Mouse (Mus musculus) left cerebral cortex, postnatal 36 days (tissue): ENCODE data around the gene Fam227b. TPM values are rescaled to one million over a fixed set of nuclear protein-coding genes. Genes with fewer than 3 reads are reported as not detected.

Experiments
- DNase-seq, 2 experiments: peaks; one replicate each; pipeline ENCODE4 v3.0.0; 2021 to 2022; ENCODE audit warnings: low spot score in 2 of 2, mixed read lengths in 1 of 2
- intact Hi-C: fragments of 180-260 bp; cut with DNase I; formaldehyde crosslinking; loops from one replicate; pipeline ENCODE4 v1.15.1; 2025
- total RNA-seq, 2 experiments: library from RNA; stranded (reverse); gene quantifications; 2 replicates each; pipeline ENCODE4 v1.2.3; 2021

The Fam227b gene
- total RNA-seq, 2 experiments from 2014 or later = 0.20 TPM; not detected in 1

DNA sequence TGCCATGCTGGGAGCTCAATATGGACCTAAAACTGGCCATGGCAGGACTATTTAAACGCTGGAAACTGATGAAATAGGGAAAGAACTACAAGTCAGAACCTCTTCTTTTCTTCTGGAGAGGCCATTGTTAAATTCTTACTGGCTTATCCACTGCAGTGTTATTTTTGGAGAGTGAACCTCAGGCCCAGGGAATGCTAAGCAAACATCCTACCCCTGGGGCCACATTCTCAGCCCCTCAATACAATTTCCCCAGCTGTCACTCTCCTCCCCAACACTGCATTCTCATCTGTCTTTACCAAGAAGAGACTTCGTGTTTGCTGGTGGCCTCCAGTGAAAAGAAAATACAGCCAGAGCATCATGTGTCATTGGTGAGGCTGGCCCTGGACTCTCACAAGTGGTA lies 87.0 kb downstream of the Fam227b start:
- no peak for DNase-seq
- intact Hi-C loops = no loop called here

DNA sequence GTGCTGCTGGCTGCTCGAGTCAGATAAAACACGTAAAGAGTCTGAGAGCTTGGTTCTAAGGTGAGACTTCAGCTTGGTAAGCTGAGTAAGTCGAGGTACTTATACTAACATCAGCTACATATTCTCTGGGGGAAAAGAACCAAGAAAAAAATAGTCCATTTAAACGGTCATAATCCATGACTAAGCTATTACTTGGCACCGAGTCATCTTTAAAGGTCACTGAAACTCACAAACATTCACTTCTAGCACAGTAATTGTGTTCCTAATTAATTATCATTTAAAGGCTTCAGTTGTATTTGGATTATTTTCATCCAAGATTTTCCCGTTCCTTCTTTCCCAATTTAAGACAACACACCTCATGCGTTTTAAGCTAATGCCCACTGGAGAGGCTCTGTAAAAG lies 88.9 kb downstream of the Fam227b start:
- intact Hi-C loops = no loop called here
- DNase-seq = no peak

DNA sequence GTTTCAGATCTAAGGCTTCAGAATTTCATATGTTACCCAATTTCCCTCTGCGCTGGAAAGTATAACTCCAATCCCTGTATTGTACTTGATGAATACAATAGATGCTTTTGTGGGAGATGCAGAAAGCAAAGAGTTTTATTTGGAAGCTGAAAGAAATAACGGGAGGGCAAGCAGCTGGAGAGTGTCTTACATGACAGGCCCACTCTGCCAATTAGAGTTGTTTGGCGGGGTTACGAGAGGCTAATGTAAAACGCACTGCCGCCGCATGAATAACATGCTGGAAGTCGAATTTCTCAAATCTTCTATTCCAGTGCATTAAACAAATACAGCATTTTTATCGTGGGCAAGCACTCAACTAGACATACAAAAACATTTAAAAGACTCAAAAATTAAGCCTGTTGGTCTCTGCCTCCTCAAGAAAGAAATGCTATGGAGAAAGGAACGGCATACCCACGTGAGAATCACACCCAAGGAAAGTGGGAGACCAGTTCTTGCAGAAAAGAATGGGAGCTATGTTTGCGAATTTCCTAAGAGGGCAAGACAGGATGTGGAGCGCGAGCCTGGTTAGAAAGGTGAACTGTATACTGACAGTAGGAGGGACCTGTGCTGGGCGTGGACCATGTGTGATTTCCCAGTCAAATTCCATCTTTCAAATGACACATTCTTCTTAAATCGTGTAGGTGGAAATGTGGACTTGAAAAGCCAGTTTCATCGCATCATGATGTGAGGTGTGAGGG lies 90.6 kb downstream of the Fam227b start:
- intact Hi-C loops = no loop called here
- DNase-seq = no peak

DNA sequence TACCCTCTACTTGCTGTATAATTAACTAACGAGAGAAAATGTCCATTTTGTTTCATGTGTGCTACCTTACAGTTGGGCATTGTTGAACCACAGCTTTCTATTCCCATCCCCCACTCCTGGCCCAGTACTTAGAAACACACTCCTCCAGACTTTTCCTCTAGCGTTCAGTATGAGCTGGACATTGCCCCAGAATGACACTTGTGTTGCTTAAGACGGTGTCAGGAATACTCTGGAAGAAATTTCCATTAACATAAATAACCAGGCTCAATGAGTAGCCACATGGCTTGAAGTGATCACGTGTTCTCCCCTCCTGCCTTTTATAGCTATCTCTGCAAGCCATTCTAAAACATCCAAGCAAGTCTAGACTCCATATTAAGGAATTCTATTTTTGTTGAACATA lies 91.2 kb downstream of the Fam227b start:
- no peak for DNase-seq
- intact Hi-C loops = no loop called here

DNA sequence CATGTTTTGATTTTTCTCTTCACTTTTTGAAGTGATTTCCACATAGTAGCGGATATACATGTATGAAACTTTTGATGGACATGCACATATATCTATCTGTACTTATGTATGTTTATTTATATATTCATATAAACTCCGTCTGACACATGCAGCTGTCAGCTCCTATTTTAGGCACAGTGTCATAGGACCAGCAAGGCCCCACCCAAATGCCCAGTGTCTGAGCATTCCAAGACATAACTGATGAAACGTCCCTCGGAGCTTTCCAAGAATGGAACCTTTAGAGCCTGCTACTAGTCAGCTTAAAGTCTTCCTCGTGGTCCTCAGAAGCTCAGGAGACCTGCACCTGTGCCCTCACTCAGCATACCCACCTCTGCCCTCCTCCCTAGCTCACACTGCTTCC lies 98.1 kb downstream of the Fam227b start:
- intact Hi-C loops = no loop called here
- no peak for DNase-seq

DNA sequence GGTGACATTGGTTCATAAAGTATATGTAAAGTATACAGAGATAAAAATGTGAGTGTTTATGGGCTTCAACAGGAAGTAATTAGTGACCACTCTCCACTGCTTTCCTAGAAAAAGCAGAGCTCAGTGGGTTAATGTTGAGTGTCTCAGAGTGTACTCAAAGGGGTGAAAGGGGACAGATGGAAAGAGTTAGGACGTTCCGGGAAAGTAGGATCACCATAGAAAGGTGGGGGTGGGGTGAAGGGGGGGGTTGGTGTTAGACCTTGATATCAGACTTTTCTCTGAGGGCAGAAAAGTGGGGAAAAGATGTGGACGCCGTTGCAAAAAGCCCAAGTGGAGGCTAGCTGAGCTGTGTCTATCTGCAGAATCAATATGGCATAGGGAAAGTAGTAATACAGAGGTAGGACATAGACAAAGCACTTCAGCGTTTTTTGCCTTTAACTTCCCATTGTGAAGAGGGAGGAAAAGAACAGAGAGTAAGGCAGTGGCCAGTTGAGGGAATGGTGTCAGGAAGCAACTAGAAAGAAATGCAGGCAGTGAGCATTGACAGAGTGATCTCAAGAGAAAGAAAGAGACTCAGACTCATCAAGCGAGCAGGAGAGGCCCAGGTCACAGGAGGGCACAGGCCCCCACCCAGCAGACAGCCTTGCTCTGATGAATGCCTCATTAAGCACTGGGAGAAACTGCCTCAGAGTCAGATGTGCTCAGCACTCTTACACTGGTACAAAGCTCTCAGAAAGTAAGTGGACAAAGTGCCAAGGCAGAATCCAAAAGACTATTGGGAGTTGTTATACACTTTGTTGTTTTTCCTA lies 98.9 kb downstream of the Fam227b start:
- no peak for DNase-seq
- intact Hi-C loops = no loop called here

DNA sequence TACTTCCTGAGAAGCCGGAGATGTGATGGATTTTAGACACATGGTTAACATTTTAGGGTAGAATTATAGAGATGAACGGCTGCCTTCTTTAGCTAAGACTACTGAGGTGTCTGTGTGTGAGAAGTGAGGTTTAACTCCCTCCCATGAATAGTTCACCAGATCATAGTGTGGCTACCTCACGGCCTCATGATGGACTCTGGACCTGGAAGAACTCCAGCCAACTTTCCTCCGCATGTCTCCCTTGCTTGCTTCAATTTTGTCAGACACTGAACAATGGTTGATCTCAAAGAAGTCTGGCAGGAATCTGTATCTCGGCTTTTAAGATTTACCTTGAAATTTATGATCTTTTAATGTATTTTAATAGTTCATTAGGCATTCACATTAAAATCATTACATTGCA lies 106.2 kb downstream of the Fam227b start:
- intact Hi-C loops = no loop called here
- DNase-seq = no peak

DNA sequence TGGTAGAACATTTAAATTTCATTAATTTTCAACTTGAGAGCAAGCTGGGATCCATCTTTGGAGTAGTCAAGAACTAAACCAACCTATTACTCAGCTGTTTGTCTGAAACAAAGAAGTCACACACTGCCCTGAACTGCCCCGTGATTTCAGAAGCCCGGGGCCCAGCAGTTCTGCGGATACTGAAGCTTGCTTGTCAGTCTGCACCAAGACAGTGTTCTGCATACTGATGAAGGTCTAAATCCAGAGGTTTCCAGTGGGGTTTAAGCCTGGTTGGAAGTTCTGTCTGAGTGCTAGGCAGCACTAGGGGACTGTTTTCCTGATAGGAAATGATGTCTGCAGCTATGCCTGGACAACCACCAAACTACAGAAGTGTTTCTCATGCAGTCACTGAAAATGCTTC lies 109.1 kb downstream of the Fam227b start:
- intact Hi-C loops = no loop called here
- no peak for DNase-seq

DNA sequence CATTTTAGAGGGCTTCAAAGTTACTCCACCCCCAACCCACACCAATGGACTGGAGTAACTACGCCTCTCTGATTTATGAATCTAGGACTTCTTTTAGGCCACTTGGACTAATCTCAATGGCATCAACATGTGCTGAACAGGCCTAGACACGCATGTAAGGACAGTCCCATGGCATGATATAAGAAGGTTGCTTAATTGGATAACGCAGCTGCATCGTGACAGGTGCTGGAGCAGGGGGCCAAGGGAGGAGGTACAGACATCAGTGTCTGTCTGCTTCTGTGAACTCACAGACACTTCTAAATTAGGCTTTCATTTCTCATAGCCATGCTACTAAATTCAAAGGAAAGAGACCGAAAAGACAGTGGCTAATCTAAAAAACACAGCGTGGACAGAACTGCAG lies 110.6 kb downstream of the Fam227b start:
- intact Hi-C loops = no loop called here

DNA sequence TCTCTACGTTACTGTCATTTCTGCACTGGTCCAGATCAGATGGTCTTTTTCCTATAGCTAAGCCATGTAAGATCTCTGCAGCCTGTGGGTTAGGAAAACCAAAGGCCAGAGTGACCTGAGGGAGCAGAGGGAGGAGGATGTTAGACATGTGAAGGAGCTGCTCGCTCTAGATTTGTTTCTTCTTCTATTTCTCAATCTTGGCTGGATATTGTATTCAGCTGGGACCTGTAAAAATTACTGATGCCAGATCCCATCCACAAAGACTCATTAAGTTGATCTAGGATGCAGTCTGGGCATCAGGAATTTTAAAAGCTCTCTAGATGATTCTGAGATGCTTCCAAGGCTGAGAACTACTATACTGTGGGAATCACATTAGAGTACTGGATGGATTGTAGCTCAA lies 111.2 kb downstream of the Fam227b start:
- DNase-seq = no peak
- intact Hi-C loops = no loop called here

More for the DNA sequence above, 110.6 kb downstream of the Fam227b start:
- no peak for DNase-seq

DNA sequence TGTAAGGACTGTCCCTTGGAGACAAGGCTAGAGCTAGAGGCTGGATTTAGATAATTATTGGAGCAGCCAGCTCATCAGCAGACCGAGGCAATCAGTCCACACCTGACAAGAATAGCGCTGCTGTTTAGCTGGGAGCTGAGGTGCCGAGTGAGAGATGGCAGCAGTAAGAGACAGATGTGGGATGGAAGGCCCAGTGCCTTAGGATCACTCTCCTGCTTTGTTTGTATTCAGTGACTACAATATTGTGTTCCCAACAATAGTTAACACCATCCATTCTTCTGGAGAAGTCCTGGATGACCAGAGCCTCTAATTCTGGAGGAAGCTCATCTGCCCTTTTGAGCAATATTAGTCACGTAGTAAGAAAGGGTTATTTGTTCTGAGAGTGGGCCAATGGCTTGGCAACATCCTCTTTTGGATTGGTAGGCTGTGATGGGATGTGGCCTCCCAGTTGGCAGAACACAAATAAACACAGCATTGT lies 112.4 kb downstream of the Fam227b start:
- no peak for DNase-seq
- intact Hi-C loops = no loop called here

DNA sequence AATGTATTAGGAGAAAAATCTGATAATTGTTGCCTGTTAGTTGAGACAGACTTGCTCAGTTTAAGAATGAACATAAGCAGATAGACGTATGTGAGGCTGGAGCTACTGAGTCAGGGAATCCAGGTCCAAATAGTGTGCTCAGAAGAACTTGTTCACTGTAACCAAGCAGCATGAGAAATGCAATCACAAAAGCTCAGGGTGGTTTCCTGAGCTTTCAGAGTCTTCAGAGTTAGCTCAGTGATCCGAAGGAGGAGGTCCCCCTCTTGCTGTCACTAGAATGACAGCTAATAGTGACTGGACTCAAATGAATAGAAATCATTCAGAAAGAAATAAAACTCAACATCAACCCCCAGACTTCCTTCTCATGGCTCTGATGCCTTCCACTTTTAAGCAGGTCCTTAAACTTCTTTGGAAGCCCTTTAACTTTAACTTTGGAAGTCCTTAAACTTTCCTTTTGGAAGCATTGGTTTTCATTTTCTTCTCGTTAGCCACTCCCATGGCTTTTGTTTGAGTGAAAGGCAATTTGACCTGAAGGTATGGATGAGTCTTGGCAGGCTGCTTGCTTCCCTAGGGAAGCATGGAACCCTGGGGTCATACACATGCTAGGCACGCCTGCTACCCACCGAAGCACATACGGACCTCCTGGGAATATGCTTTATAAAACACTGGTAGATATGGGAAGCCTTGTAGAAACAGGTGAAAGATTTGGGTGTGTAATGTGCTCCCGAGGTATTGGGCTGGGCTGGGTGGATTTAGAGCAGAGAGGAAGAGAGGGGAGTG lies 113.4 kb downstream of the Fam227b start:
- intact Hi-C loops = no loop called here
- DNase-seq = no peak

DNA sequence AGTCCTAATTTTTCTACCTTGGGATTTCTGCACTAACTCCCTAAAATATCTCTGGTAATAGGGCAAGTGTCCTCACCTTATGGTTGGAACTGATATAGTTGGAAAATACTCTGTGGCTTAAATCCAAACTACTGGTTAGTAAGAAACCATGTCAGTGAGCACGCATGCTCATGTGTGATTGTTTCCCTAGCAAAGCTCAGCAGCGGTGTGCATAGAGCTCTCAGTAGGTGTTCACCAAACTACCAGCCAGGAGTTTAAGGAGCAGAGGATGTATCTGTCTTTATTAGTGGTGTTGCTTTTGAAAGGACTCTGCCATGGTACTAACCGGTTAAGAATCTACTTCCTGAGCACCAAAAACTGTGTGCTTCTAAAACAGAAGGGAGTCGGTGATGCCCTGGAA lies 115.7 kb downstream of the Fam227b start:
- no peak for DNase-seq
- intact Hi-C loops = no loop called here

DNA sequence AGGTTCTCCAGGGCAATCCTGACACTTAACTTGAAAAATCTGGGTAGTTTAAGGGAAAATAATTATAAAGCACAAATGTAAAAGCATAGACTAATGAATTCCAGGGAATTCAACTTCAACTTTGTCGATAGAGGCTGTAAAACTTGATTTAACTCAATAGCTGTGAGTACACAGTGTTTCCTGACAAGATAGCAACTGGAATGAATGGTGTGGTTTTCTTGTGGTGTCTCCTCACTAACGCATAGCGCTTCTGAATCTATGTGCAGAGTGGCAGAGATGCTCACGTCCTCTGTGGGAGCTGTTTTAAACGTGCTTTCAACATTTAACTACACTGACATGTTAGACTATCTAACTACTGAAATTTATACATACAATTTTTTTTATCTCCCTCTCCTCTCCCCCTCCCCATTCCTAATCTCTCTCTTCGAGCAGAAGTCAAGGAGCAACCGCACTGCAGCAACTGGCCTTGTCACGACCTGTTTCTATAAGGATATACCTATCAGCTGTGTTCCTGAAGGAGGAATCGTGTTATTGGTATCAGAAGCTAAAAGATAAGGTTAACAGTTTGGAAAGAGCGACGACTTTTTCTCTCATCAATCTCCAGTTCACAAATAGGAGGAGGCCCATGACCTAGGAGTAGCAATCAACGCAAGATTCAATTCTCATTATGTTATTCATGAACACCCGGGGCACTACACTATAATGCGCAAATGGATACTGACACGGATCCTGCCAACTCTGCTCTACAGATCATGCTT lies 116.6 kb downstream of the Fam227b start:
- DNase-seq = no peak
- intact Hi-C loops = loop anchor here (2.0 kb wide), 1 partner anchor 142 kb away; no protein-coding TSS in a partner anchor

DNA sequence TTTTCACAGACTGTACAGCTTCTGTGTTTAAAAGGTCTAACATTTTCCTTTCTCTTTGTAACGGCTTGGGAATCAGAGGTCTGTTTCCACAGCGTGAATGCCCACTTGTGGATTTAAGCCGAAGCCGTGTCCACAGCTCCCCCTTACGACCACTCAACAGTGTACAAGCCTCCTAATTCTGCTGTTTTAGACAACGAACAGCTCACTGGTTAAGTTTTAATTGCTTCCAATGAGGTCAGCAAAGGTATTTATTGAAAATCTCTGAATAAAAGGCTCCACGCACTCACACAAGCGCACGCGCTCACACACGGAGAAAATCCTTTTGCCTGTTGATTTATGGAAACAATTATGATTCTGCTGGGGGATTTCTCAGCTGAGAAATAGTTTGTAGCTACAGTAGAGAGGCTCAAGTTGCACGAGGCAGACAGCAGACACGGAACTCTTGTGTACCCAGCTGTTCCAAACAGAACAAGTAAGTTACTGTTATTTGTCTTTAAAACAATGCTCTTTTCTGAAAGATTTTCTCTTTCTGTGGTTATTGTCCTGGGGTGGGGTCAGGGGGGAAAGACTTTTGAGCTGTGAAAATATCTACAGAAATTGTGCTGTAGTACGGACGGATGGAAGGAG lies 117.3 kb downstream of the Fam227b start, which contains the start of gene Fgf7:
Fgf7 (plus strand) TSS at position 280 of the 627 bp plus-strand sequence.
- DNase-seq = no peak
- intact Hi-C loops = loop anchor here (2.0 kb wide), 1 partner anchor 142 kb away; no protein-coding TSS in a partner anchor

DNA sequence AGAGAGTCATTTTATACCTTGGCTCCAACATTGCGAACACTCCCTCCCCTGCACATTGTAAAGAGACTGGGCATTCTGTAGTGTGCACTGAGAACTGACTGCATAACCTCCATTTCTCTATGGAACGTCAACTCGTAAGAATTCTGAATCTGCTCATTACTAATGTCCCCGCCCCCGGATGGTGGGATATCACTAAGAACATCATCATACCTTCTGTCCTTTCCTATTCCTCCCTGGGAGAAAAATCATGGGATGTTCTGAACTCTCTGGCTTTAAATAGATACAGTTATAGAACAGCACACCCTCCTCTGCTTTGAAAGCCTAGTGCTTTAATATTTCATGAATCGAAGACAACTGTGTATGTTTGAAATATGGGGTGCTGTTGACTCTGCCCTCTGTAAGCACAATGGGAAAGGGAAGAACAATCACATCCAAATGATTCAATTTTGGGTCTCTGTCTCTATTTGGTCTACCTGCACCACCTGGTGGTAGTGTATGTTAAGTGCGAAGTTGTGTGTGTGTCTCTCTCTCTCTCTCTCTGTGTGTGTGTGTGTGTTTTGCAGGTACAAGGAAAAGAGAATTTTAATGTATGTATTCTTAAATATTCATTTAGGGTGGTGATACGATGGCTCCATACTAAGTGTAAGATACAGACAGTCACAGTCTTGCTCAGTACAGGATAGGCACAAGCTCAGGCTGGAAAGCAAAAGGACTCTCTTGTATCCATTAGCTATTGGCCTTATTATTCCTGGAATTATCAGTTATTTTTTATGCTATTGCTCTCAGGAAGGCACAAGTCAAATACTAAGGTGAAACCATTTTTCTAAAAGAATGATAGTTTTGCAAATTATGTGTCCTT lies 118.5 kb downstream of the Fam227b start:
- DNase-seq = no peak

DNA sequence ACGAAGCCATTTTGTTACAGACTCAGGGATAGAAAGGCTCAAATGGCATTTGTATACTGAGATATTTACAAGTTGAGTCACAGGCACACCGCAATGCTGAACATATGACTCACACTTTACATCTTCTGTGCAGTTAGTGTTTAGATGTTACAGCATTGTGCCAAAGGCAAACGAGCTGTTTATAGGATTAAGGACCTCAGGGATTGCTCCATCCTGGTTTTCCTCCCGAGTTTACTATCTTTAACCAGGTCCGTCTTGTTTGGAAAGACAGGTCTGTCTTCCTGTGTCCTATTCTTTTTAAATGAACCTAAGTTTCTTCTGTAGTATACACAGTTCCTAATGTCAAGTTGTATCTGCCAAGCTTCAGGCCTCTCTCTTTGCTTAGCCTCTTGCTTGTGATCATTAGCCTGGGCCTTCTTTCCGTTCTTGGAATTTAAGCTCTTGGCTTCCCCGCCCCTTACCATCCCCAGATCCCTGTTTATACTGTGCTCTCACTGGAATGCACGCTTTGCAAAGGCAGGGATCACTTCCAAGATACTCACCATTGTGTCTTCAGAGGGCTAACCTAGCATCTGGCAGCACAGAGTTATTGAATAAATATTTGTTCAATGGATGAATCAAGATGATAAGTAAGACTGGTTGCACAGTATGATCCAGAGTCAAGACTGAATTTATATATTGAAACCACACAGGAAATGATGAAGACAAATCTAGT lies 120.5 kb downstream of the Fam227b start:
- intact Hi-C loops = no loop called here
- no peak for DNase-seq

More for the DNA sequence above, 118.5 kb downstream of the Fam227b start:
- intact Hi-C loops = no loop called here
